Mouse (Mus musculus) thymus, adult 2 months (tissue): ENCODE data around the gene Znrf3. TPM values are rescaled to one million over a fixed set of nuclear protein-coding genes. Genes with fewer than 3 reads are reported as not detected.

Source experiments
- DNase-seq: peaks from one replicate; pipeline ENCODE4 v3.0.0; 2021
- H3K27ac ChIP-seq: fragments of 200-500 bp; 2 replicates; pipeline ENCODE4 v1.5.1; 2012; ENCODE audit warnings: low read length, control low read depth; ENCODE audit not compliant: control insufficient read depth, insufficient read depth
- H3K27me3 ChIP-seq: fragments of 200-500 bp; 2 replicates; pipeline ENCODE4 v1.6.1; 2012; ENCODE audit warnings: mild to moderate bottlenecking, low read length, moderate library complexity, mixed read lengths; ENCODE audit not compliant: control insufficient read depth, insufficient read depth
- H3K36me3 ChIP-seq: fragments of 200-500 bp; 2 replicates; pipeline ENCODE4 v1.6.1; 2012; ENCODE audit warnings: mild to moderate bottlenecking, low read length, moderate library complexity; ENCODE audit not compliant: control insufficient read depth, insufficient read depth
- H3K4me1 ChIP-seq: fragments of 200-500 bp; replicated peaks from 2 replicates; pipeline ENCODE4 v1.6.1; 2012; ENCODE audit warnings: low read length; ENCODE audit not compliant: control insufficient read depth, insufficient read depth
- H3K4me3 ChIP-seq: fragments of 200-500 bp; 2 replicates; pipeline ENCODE4 v1.5.1; 2012; ENCODE audit warnings: mild to moderate bottlenecking, low read length, control low read depth, moderate library complexity; ENCODE audit not compliant: control insufficient read depth, insufficient read depth
- CTCF ChIP-seq: fragments of 200-500 bp; IDR thresholded peaks from 2 replicates; pipeline ENCODE4 v1.5.1; 2012; ENCODE audit warnings: mild to moderate bottlenecking, control low read depth, low read length, moderate library complexity, borderline replicate concordance; ENCODE audit not compliant: control insufficient read depth, poor library complexity, insufficient read depth; ENCODE audit errors: extremely low read depth
- POLR2A ChIP-seq: fragments of 200-500 bp; IDR thresholded peaks from 2 replicates; pipeline ENCODE4 v1.6.1; 2012; ENCODE audit warnings: mild to moderate bottlenecking, low read length, control low read depth, moderate library complexity; ENCODE audit not compliant: control insufficient read depth, poor library complexity, insufficient read depth; ENCODE audit errors: extremely low read depth
- WGBS: fragments of 180-500 bp; shearing (Covaris S2); methylation state at CpG from one replicate; pipeline ENCODE4 v1.1.7; 2018; 5-methylcytosine and 5-hydroxymethylcytosine counted together
- polyA plus RNA-seq: library from polyadenylated mRNA; depleted of rRNA; stranded (reverse); fragments of >200 nt; gene quantifications from 2 replicates; pipeline ENCODE4 v1.2.3, GENCODE M21; 2012

Znrf3 gene
- polyA plus RNA-seq, 1 experiment: 17.3 TPM

- Histone ChIP-seq H3K4me3 (no peak overlapping the region), H3K36me3 (no peaks in the 10 kb centered on the region), H3K27ac (no peak overlapping the region), H3K4me1 (peaks cover 24% of the 10 kb centered on the region), H3K27me3 (no peaks in the 10 kb centered on the region)
- TF ChIP-seq CTCF: no peak
- no peak for TF ChIP-seq POLR2A
- 48% methylated on average over 4 of the region's 4 CpGs for WGBS
- DNase-seq: no peak
Measured at GRCm38 (mm10) chr11:5429396-5430190, 15.1 kb downstream of the Znrf3 start.

DNA sequence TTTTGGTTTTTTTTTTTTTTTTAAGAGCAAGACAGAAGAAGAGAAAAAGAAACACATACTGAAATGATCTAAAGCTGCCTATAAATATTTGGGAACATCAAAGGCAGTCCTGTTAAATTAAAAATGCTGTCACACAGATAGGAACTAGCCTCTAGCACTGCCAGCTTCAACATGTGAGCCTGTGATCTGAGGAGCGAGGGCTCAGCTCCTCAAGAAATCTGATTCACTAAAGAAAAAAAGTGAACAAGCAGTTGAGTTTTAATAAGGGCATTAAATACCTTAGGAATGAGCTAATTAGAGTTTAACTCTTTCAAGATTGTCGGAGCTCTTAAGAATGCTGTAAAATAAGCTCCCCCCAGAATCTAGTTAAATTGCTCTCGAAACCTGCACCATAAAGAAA is 17.4 kb downstream of the Znrf3 start:
- no peak for DNase-seq
- no peaks in the 10 kb centered on the region for H3K27me3 ChIP-seq
- no peak overlapping the region for H3K4me3 ChIP-seq
- no peak overlapping the region for H3K27ac ChIP-seq
- WGBS: 92% methylated on average over 3 of the region's 3 CpGs
- TF ChIP-seq CTCF: no peak
- TF ChIP-seq POLR2A: no peak
- H3K36me3 ChIP-seq: no peaks in the 10 kb centered on the region
- H3K4me1 ChIP-seq: peaks cover 16% of the 10 kb centered on the region

DNA sequence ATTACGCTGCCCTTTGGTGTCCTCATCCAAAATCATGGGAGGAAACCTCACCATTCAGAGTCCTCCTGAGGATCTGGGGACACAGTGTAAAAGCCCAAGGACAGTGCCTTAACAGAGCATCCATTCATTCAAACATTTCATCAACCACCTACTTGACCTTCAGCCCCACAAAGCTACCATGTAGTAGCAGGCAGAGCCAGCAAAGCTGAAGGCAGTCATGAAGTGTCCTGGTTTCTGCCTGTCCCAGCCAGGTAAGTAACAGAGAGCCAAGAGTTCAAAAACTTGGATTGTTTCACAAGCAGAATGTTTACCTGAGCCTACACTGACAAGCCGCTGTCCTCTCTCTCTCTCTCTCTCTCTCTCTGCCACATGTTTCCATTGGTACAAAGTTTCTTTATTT is 18.3 kb downstream of the Znrf3 start:
- TF ChIP-seq POLR2A (no peak), CTCF (no peak)
- WGBS: 98% methylated on average over 2 of the region's 2 CpGs
- H3K4me1 ChIP-seq: peaks cover 11% of the 10 kb centered on the region
- H3K4me3 ChIP-seq: no peak overlapping the region
- H3K27ac ChIP-seq: no peak overlapping the region
- H3K36me3 ChIP-seq: no peaks in the 10 kb centered on the region
- no peak for DNase-seq
- no peaks in the 10 kb centered on the region for H3K27me3 ChIP-seq

DNA sequence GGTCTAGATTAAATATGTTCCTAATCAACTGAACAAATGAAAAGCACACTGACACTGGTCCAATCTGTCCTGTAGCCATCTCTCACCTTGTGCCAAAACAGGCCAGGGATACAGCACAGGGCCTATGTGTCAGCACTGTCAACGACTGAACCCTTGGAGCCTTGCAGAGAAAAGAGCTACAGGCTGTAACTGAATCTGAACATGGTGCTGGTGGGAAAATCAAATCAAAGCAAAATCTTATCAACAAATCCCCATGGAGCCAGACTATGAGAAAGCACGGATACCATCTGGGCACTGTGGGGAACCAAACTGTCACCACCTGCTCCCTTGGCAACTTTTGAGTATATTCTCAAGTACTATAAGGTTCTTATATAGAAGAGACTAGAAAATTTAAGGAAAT is 19.5 kb downstream of the Znrf3 start:
- no peaks in the 10 kb centered on the region for H3K27me3 ChIP-seq
- DNase-seq: no peak
- H3K4me1 ChIP-seq: peaks cover 5% of the 10 kb centered on the region
- no peak overlapping the region for H3K4me3 ChIP-seq
- H3K27ac ChIP-seq: no peak overlapping the region
- WGBS: 84% methylated on average over 2 of the region's 2 CpGs
- TF ChIP-seq POLR2A (no peak), CTCF (no peak)
- no peaks in the 10 kb centered on the region for H3K36me3 ChIP-seq

DNA sequence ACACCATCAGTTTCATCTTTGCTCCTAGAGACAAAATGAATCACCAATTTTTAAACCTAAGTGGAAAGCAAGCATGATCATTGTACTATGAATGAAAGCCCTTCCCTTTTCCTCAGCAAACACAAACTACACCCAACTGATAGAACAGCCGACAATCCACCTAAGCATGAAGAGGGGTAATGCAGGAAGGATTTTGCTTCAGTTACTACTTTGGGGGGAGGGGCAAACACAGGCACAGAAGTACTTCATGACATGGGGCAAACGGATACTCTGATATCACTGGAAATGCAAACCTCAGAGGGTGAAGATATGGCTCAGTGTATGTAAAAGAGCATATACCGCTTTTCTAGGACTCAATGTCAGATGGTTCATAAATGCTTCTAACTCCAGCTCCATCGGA is 20.5 kb downstream of the Znrf3 start:
- no peak for TF ChIP-seq CTCF
- no peak for TF ChIP-seq POLR2A
- no peaks in the 10 kb centered on the region for H3K36me3 ChIP-seq
- no peak overlapping the region for H3K4me3 ChIP-seq
- H3K27ac ChIP-seq: no peak overlapping the region
- DNase-seq: no peak
- no peaks in the 10 kb centered on the region for H3K27me3 ChIP-seq
- peaks cover 2% of the 10 kb centered on the region for H3K4me1 ChIP-seq
- WGBS: 78% methylated on average over 4 of the region's 4 CpGs

GRCm38 (mm10) chr11:5423000-5423399 is 21.6 kb downstream of the Znrf3 start:
- no peak for DNase-seq
- Histone ChIP-seq H3K4me1 (peaks cover 2% of the 10 kb centered on the region), H3K4me3 (no peak overlapping the region), H3K27ac (no peak overlapping the region), H3K36me3 (no peaks in the 10 kb centered on the region), H3K27me3 (no peaks in the 10 kb centered on the region)
- no peak for TF ChIP-seq CTCF
- TF ChIP-seq POLR2A: no peak

DNA sequence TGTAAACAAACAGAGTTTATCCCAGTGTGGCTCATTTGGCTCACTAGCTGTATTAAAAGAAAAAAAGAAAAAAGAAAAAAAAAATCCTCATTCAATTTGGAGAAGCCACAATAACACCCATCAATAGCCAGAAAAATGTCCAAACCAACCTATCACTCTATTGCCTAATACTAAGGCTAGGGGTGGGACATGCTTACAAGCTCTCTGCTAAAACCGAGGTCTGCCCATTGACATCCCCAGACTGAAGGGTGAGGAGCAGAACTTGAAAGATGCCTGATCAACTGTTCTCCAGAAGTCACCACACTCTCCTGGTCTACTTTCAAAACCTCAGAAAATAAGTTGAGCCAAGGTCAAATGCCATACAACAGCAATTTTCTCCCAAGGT is 22.4 kb downstream of the Znrf3 start:
- TF ChIP-seq POLR2A (no peak), CTCF (no peak)
- Histone ChIP-seq H3K27ac (no peak overlapping the region), H3K4me1 (peaks cover 2% of the 10 kb centered on the region), H3K4me3 (no peak overlapping the region), H3K27me3 (no peaks in the 10 kb centered on the region), H3K36me3 (no peaks in the 10 kb centered on the region)
- no peak for DNase-seq
- 68% methylated on average over 1 of the region's 1 CpGs for WGBS
